Mouse (Mus musculus): ENCODE measurements around the gene Ubash3b.

GRCm38 (mm10) chr9:41048820-41049219, 112.7 kb downstream of the Ubash3b start:
- no peak for TF ChIP-seq MAFK (IDR thresholded peaks at IDR 0.05; ENCODE audit: insufficient read depth, low read depth, low read length)
- TF ChIP-seq ZC3H11A (IDR thresholded peaks at IDR 0.05; ENCODE audit: borderline replicate concordance, low read depth, low read length): no peak
- TF ChIP-seq ZNF384 (IDR thresholded peaks at IDR 0.05; ENCODE audit: low read depth, low read length): no peak
- no peak for TF ChIP-seq HCFC1 (IDR thresholded peaks at IDR 0.05; ENCODE audit: borderline replicate concordance, insufficient read depth, low read length)
